Mouse (Mus musculus): ENCODE data around the gene Otud7a.
A peak's percentile ranks its signal among the peaks of the same experiment; 100 is the strongest.
"Not testable (repeated sequence)": the region's sequence is repeated elsewhere in the genome, so short reads cannot be mapped to it uniquely, and the experiment has no call there.

The Otud7a gene

GRCm38 (mm10) chr7:63559679-63560078 is 115.1 kb downstream of the Otud7a start:
- peak; percentile 54 for DNase-seq

- no peak for DNase-seq
Measured at GRCm38 (mm10) chr7:63583310-63583709, 138.8 kb downstream of the Otud7a start.

GRCm38 (mm10) chr7:63586184-63586870 is 141.8 kb downstream of the Otud7a start:
- DNase-seq = peak; percentile 89

DNA sequence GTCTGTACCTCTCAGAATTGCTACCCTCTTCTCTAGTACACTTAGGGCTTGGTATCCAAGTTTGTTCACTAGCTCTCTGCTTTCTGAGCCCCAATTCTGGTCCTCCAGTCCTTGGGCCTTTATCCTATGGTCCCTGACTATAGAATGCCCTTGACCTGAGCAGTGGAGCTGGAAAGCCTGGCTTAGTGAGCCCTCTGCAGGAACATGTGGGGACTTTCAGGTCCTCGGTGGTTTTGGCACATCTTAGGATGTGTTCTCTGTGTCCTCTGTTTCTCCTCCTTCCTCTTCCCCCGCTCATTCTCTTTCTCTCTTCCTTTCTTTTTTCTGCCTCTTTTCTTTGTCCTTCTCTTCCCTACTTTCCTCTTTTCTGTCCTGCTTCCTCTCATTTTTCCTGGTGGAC is 145.8 kb downstream of the Otud7a start:
- no peak for DNase-seq

DNA sequence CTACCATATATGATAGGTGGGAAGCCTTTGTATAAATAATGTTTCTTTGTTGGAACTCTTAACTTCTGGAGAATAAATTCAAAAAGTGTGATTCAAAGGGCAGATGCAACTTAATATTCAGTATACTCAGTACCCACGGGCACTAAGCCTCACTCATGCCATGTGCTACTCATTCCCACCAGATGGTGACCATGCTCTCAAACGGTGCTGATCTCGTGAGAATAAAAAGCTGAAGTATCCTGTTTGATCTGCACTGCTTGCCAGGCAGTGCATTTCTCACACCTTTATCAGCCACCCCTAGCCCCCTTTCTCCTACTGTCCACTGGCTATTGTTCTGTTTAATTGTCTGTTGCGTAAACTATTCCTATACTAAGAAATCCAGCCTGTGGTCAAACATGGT is 146.8 kb downstream of the Otud7a start:
- no peak for DNase-seq

DNA sequence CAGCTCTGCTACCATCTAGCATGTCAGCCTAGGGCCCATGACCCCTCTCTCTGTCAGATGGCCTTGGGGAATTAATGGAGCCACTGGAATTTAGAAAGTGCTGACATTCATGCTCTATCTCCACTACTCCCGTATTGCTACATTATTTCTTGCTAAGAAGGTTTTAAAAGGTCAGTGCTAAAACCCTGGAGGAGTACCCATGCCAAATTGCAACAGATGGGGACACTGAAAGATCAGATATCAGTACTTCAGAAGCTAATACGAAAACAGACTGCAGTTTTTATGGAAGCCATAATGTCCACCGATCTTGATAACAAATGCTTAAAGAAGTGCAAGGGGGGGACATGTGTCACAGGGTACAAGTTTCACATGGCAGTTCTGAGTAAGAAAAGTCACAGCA is 147.5 kb downstream of the Otud7a start:
- peak; percentile 54 for DNase-seq

- no peak for DNase-seq
Measured at GRCm38 (mm10) chr7:63604827-63605226, 160.3 kb downstream of the Otud7a start.

- DNase-seq = no peak
Measured at GRCm38 (mm10) chr7:63617018-63617417, 172.5 kb downstream of the Otud7a start.

DNA sequence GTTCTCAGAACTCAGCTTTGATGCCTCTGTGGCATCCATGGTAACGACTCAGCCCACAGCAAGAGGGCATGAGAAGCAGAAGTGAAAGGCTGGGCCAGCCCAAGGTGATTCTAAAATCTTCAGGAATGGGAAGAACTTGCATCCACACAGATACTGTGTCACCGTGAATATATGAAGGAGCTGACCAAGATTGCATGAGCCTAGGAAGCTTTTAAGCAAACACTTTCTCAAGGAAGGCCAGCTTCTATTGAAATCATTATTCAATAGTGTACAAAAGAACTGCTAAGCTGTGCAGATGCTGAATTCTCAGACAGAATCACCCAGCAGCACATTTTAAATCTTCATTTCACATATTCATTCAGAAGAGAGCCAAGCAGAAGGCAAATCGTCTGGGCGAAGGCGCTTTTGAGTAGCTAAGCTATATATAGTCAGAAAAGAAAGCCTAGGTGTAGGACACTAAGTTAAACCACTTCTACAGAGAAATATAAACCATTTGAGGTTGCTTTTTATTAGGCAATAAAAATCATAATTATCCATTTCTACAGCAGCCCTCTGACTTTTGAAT is 176.3 kb downstream of the Otud7a start:
- DNase-seq = no peak

DNA sequence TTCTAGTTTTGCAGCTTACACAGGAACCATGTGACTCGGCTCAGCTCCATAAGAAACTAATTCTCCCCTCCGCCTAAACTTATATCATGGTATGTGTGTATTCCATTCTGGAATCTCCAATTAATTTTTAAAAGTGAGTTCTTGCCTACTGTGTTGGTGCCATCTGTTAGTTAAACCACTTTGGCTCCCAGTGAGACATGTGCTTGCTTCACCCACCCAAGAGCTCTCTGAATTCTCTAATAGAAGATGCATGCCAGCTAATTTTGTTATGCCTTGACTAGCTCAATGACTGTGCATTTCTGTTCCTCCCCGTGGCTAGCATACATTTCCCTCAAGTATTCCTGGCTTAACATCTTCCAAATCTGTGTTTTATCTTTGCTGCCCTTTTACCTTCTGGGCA is 193.1 kb downstream of the Otud7a start:
- DNase-seq = peak; percentile 52

GRCm38 (mm10) chr7:63644002-63644401 is 199.5 kb downstream of the Otud7a start:
- DNase-seq = no peak

GRCm38 (mm10) chr7:63647136-63647535 is 202.6 kb downstream of the Otud7a start:
- peak; percentile 52 for DNase-seq

DNA sequence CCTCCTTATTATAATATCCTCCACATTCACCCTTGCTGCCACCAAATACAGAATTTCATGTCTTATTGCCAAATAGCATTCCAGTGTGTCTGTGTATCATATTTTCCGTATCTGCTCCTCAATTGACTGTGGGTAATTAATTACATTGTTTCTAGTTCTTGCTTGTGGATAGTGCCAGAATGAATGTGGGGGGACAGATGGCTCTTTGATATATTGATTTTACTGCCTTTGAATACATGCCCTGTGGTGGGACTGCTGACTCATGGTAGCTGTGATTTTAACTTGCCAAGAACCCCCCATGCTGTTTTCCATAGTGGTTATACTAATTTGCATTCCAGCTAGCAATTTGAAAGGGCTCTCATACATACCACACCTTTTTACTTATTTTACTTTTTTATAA is 215.7 kb downstream of the Otud7a start:
- DNase-seq = no peak

DNA sequence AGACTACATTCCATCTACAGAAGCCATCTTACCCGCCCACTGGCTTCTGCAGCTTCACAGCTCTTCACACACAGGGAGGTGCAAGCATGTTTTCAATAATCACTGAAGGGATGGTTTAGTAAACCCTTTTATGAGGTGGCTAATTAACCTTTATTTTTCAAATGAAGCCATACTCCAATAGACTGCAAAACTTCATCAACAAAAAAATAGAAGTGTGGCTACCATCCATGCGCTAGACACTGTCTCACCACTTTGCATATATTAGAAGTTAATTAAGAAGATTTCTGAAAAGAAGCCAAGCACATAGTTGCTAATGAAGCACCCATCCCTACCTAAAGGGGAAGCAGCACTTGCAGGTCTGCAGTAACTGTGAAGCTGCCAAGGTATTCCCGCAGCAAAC is 218.2 kb downstream of the Otud7a start:
- DNase-seq = no peak

DNA sequence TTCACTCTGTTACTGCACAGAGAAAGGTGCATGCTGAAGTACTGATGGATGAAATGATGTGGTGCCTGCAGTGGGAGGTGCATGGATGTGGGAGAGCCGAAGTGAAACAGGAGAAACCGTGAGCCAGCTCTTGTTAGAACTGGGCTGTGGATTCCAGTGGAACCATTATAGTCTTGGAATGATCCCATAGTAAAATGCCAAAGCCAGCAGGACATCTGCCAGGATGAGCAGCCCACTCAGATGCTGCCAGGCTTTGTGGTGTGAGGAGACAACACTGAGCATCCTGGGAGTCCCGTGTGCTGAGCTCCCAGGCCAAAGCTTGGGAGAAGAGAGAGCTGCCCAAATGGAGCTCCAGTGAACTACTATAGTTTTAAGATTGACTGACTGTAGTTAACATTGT is 220.9 kb downstream of the Otud7a start:
- DNase-seq = peak; percentile 55

DNA sequence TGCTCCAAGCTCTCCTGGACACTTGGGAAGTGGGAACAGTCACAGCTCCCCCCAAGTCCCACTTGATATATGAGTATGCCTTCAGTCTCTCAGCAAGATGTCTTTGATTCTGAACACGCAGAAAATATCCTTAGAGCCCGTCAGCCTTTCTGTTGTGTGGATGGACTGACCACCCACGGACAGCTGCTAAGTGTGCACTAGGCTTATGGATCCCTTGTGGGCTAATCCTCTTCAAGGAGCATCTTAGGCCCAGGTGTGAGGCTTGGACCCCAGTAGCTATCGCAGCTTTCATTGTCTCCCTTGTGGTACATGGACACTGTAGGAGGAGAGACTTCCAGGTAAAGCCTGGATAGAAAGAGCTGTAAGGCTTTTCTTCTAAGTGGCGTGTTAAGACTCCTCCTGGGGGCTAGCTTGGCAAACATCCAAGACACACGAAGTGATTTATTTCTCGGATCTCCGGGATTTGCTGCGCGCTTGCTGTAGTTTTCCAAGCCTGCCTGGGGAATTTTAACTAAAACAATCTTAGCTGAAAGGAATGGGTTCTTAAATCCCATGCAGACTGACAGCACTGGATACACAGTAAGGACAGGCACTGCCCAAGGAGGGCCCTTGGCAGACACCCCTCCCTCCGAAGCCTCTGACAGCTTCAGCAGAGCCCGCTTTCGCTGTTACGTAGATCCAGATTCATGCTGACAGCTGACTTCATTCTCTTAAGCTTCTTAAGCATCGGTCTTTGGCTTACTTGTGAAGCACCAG is 223.6 kb downstream of the Otud7a start:
- DNase-seq = no peak

- no peak for DNase-seq
Measured at GRCm38 (mm10) chr7:63668951-63669350, 224.4 kb downstream of the Otud7a start.

DNA sequence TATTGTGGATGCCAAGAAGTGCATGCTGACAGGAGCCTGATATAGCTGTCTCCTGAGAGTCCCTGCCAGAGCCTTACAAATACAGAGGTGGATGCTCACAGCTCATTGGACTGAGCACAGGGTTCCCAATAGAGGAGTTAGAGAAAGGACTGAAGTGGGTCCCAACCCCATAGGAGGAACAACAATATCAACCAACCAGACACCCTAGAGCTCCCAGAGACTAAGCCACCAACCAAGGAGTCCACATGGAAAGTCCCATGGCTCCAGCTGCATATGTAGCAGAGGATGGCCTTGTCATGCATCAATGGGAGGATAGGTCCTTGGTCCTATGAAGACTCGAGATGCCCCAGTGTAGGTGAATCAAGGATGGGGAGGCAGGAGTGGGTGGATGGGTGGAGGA is 226.4 kb downstream of the Otud7a start:
- not testable (repeated sequence) for DNase-seq

DNA sequence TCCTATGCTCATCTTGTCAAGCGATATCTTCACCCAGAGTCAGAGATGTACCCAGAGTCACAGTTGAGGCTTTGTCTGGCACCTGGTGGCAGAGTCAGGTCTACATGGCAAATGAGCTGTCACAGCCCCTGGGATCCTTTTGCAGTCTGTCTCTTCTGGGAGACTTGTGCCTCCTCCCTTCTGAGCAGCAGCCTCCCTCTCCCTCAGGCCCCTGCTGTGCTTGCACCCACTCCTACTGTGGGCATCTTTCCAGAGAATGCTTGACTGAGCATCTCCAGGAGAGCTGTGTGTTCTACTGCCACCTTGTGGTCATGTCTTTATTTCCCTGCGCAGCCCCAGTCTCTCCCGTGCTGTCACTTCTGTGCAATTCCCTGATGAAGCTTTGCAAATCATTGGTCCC is 227.4 kb downstream of the Otud7a start:
- DNase-seq = peak; percentile 87

- DNase-seq = no peak
Measured at GRCm38 (mm10) chr7:63676631-63677030, 232.1 kb downstream of the Otud7a start.

- no peak for DNase-seq
Measured at GRCm38 (mm10) chr7:63677149-63677548, 232.6 kb downstream of the Otud7a start.

DNA sequence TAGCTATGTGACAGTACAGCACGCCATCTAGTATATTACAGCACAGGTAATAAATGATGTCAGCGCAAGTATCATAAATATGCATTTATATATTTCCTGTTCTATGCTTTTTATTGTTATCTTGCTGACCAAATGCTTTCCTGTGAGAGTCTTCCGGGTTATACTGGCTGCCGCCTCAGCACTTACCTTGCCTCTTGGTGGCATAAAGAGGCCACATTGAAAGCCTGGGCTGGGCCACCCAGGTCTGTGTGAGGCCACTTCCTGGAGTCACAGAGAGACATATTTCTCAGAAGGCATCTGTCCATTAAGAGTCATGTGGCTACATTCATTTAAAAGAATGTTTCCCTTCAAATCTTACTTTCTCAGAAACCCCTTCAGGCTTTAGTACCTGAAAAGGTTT is 242.5 kb downstream of the Otud7a start:
- no peak for DNase-seq

GRCm38 (mm10) chr7:63697921-63698320 is 253.4 kb downstream of the Otud7a start:
- peak; percentile 37 for DNase-seq

DNA sequence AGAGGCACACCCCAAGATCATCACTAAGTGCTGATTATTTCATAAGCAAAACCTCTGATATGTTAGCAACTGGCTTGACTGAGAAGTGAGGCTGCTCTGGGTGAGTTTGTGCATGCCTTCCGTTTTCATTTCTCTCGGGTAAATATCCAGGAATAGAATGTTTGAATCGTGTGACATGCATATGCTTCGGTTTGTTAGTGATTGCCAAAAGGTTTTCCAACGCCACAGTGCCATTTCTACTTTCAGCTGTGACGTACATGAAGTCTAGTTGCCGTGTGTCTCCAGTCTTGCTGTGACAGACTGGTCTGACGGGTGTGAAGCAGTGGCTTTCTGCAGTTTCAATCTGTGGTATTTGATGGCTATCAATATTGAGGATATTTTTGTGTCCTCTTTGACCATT is 273.4 kb downstream of the Otud7a start:
- DNase-seq = no peak
